Mouse (Mus musculus) kidney, adult 2 months (tissue): Measurements from ENCODE around the gene Itgb5.

Experiments
- CTCF ChIP-seq: fragments of 200-500 bp; conservative IDR thresholded peaks from 2 replicates; pipeline ENCODE4 v1.5.1; 2011; ENCODE audit warnings: low read depth, mild to moderate bottlenecking, control low read depth, low read length, moderate library complexity, mixed read lengths; ENCODE audit not compliant: insufficient read depth, insufficient read length
- POLR2A ChIP-seq: fragments of 200-500 bp; IDR thresholded peaks from one replicate; pipeline ENCODE4 v1.6.1; 2011; ENCODE audit warnings: low read depth, low read length, control low read depth

- no peak for TF ChIP-seq CTCF
- TF ChIP-seq POLR2A: no peak
Observed at GRCm38 (mm10) chr16:33947664-33948571, 118.5 kb downstream of the Itgb5 start.
